Mouse (Mus musculus) embryonic fibroblast, embryonic 13.5 days (primary cell): Measurements from ENCODE around the gene Trip4.

ENCODE experiments used
- CTCF ChIP-seq: IDR thresholded peaks from 2 replicates; pipeline ENCODE4 v1.5.1; 2011; ENCODE audit warnings: mild to moderate bottlenecking, control low read depth, low read length, moderate library complexity, borderline replicate concordance; ENCODE audit not compliant: insufficient read depth
- POLR2A ChIP-seq: IDR thresholded peaks from 2 replicates; pipeline ENCODE4 v1.6.1; 2011; ENCODE audit warnings: low read depth, mild to moderate bottlenecking, control low read depth, low read length, moderate library complexity

DNA sequence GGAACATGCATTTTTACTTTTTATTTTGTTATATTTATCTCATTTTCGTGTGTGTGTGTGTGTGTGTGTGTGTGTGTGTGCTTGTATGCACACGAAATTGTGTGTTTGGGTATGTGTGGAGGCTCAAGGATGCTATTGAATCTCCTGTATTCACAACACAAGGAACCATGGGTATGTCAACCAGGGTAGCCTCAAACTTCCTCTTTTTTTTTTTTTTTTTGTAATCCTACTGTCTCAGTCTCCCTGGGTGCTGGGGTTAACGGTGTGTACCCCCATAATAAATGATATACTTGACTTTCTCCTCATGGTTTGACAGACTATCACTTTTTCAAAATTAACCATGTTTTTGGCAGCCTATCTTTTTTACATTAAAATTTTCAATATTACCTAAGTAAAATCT, 5.7 kb downstream of the Trip4 start:
- no peak for TF ChIP-seq CTCF
- TF ChIP-seq POLR2A, result no peak
